Mouse (Mus musculus) liver, adult 2 months (tissue): ENCODE results near the gene Nup160.

Experiments used
- CTCF ChIP-seq: fragments of 200-500 bp; IDR thresholded peaks from 2 replicates; pipeline ENCODE4 v1.5.1; 2011; ENCODE audit warnings: low read depth, low read length, control low read depth
- POLR2A ChIP-seq: fragments of 200-500 bp; IDR thresholded peaks from 2 replicates; pipeline ENCODE4 v1.6.1; 2011; ENCODE audit warnings: low read length, control low read depth; ENCODE audit not compliant: insufficient read depth; ENCODE audit errors: extremely low read depth

DNA sequence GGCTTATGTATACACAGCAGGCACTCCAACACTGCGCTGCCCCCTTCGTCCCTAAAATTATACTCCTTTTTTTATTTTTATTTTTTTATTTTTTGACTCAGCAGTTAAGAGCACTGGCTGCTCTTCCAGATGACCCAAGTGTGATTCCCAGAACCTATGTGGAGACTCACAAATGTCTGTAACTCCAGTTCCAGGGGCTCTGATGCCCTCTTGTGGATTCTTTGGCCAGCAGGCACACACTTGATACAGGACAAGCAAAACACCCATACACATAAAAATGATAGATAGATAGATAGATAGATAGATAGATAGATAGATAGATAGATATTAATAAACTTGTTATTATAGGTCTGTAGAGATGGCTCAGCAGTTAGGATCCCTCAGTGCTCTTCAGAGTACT lies 2.5 kb upstream of the Nup160 start:
- TF ChIP-seq CTCF (no peak), POLR2A (no peak)
